Mouse (Mus musculus): ENCODE measurements around the gene Zfp644. TPM values are rescaled to one million over a fixed set of nuclear protein-coding genes. Genes with fewer than 3 reads are reported as not detected.
"Not testable (repeated sequence)": the region's sequence is repeated elsewhere in the genome, so short reads cannot be mapped to it uniquely, and the experiment has no call there.

Gene Zfp644
- polyA plus RNA-seq, 1 experiment from 2014 or later = 57.1 TPM

DNA sequence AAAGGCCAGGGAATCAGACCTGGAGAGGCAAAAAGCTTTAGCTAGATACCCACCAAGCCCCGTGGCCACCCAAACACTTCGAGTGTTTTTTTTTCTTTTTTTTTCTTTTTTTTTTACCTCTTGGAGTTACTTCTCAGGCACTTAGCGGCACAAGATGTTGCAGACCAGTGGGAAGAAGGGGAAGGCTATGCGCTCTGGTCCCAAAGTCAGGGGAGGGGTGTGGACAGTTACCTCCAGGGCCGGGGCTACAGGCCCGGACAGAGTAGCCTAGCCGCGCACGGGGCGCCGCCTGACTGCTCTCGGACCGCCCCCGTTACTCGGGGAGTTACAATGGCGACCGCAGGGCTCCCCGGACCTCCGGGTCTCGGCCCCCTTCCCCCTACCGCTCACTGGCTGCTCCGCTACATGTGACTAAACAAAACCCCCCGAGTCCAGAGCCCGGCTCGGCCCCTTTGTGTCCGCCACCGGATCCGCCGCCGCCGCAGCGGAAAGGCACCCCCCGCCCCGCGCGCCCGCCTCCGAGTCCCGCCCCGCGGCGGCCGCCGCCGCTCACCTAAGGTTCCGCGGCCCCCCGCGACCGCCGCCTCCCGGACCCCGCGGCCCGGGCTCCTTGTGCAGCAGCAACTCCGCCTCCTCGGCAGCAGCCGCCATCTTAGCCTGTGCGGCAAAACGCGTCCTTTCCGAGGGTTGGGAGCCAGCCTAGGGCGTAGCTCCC is 1.2 kb downstream of the Zfp644 start:
- peak; percentile 88 for ATAC-seq (ENCODE audit: insufficient number of reproducible peaks, low FRiP score, low TSS enrichment, low read depth)

DNA sequence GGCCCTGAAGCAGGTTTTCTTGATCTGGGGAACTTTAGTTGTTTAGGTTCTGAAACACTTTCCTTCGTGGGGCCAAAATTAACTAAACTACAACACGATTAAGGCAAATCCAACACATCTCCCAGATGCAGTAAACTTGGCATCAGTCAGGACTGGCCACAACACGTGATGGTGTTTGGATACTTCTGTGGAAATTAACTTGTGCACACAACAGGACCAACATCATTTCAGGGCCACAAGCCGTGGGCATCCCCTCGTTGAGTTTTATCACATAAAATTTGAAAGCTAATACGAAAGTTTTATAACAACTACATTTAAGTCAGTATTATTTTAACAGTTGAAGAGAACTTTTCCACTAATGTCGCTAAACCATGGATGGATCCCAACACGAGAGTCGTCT is 1.9 kb downstream of the Zfp644 start:
- no peak for ATAC-seq (ENCODE audit: insufficient number of reproducible peaks, low FRiP score, low TSS enrichment, low read depth)
- peaks cover 9% of the 10 kb centered on the region for H3K4me1 ChIP-seq
- peak overlapping the region; percentile 99 for H3K27ac ChIP-seq (replicated peaks)

More for the DNA sequence above, 1.2 kb downstream of the Zfp644 start:
- H3K9me3 ChIP-seq (replicated peaks) = no peaks in the 10 kb centered on the region
- WGBS = 1% methylated on average over 57 of the region's 63 CpGs
- H3K4me1 ChIP-seq = peaks cover 9% of the 10 kb centered on the region
- H3K9ac ChIP-seq = peak overlapping the region; percentile 89
- peak overlapping the region; percentile 58 for H3K4me2 ChIP-seq (replicated peaks)
- no peaks in the 10 kb centered on the region for H3K36me3 ChIP-seq
- H3K4me3 ChIP-seq (replicated peaks) = peak overlapping the region; percentile 86
- no peaks in the 10 kb centered on the region for H3K27me3 ChIP-seq
- H3K27ac ChIP-seq (replicated peaks) = peak overlapping the region; percentile 99

GRCm38 (mm10) chr5:106694683-106695082 is 2.4 kb downstream of the Zfp644 start:
- no peak overlapping the region for H3K27ac ChIP-seq (replicated peaks)
- no peak for ATAC-seq (ENCODE audit: insufficient number of reproducible peaks, low FRiP score, low TSS enrichment, low read depth)
- H3K4me1 ChIP-seq = peaks cover 9% of the 10 kb centered on the region
- H3K9me3 ChIP-seq (replicated peaks) = no peaks in the 10 kb centered on the region
- H3K4me3 ChIP-seq (replicated peaks) = peak overlapping the region; percentile 86
- H3K4me2 ChIP-seq (replicated peaks) = peak overlapping the region; percentile 58
- no peaks in the 10 kb centered on the region for H3K27me3 ChIP-seq
- 93% methylated on average over 1 of the region's 1 CpGs for WGBS
- H3K36me3 ChIP-seq = 0 out of 2 replicates have a peak, but pooled peaks cover 4% of the 10 kb centered on the region
- peak overlapping the region; percentile 89; the same call in 1 of the 2 replicates for H3K9ac ChIP-seq

More for the DNA sequence above, 1.9 kb downstream of the Zfp644 start:
- 0 out of 2 replicates have a peak, but pooled peaks cover 4% of the 10 kb centered on the region for H3K36me3 ChIP-seq
- WGBS = 31% methylated on average over 9 of the region's 9 CpGs
- H3K9me3 ChIP-seq (replicated peaks) = no peaks in the 10 kb centered on the region
- H3K4me3 ChIP-seq (replicated peaks) = peak overlapping the region; percentile 86
- no peaks in the 10 kb centered on the region for H3K27me3 ChIP-seq
- peak overlapping the region; percentile 58 for H3K4me2 ChIP-seq (replicated peaks)
- peak overlapping the region; percentile 89 for H3K9ac ChIP-seq

DNA sequence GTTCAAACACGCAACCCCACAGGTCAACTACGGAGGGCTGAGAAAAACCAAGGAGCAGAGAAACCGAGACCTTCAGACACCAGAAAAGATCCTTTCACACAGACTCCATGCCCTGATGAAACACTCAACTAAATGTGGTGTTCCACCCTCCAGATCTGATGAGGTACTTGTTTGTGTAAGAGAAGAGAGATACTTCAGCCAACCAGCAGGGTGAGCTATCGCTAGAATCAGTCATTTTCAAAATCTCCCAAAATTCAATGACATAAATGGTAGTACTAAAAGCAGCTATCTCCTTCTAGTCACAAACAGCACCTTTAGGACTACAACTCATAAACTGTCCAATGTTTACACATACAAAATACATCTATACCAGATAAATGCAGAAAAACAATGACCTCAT is 4.1 kb downstream of the Zfp644 start:
- Histone ChIP-seq H3K4me3 (replicated peaks) (no peak overlapping the region), H3K4me1 (peaks cover 9% of the 10 kb centered on the region), H3K9ac (no peak overlapping the region), H3K27ac (replicated peaks) (no peak overlapping the region), H3K9me3 (replicated peaks) (no peaks in the 10 kb centered on the region), H3K4me2 (replicated peaks) (no peak overlapping the region), H3K27me3 (no peaks in the 10 kb centered on the region), H3K36me3 (0 out of 2 replicates have a peak, but pooled peaks cover 4% of the 10 kb centered on the region)
- ATAC-seq (ENCODE audit: insufficient number of reproducible peaks, low FRiP score, low TSS enrichment, low read depth) = no peak
- WGBS = 84% methylated on average over 4 of the region's 4 CpGs

- no peaks in the 10 kb centered on the region for H3K27me3 ChIP-seq
- no peak overlapping the region for H3K9ac ChIP-seq
- H3K27ac ChIP-seq (replicated peaks) = no peak overlapping the region
- no peak overlapping the region for H3K4me3 ChIP-seq (replicated peaks)
- no peak for ATAC-seq (ENCODE audit: insufficient number of reproducible peaks, low FRiP score, low TSS enrichment, low read depth)
- H3K36me3 ChIP-seq = peaks cover 7% of the 10 kb centered on the region; the same call in 1 of the 2 replicates
- H3K4me2 ChIP-seq (replicated peaks) = no peak overlapping the region
- no peaks in the 10 kb centered on the region for H3K9me3 ChIP-seq (replicated peaks)
- 87% methylated on average over 6 of the region's 6 CpGs for WGBS
- no peaks in the 10 kb centered on the region for H3K4me1 ChIP-seq
Observed at GRCm38 (mm10) chr5:106680636-106681458, 16.2 kb downstream of the Zfp644 start.

- 95% methylated on average over 1 of the region's 1 CpGs for WGBS
- H3K9ac ChIP-seq = no peak overlapping the region
- peaks cover 7% of the 10 kb centered on the region; the same call in 1 of the 2 replicates for H3K36me3 ChIP-seq
- H3K4me1 ChIP-seq = no peaks in the 10 kb centered on the region
- H3K9me3 ChIP-seq (replicated peaks) = no peaks in the 10 kb centered on the region
- H3K4me2 ChIP-seq (replicated peaks) = no peak overlapping the region
- no peak overlapping the region for H3K27ac ChIP-seq (replicated peaks)
- ATAC-seq (ENCODE audit: insufficient number of reproducible peaks, low FRiP score, low TSS enrichment, low read depth) = no peak
- no peak overlapping the region for H3K4me3 ChIP-seq (replicated peaks)
- H3K27me3 ChIP-seq = no peaks in the 10 kb centered on the region
Observed at GRCm38 (mm10) chr5:106679659-106680058, 17.4 kb downstream of the Zfp644 start.

DNA sequence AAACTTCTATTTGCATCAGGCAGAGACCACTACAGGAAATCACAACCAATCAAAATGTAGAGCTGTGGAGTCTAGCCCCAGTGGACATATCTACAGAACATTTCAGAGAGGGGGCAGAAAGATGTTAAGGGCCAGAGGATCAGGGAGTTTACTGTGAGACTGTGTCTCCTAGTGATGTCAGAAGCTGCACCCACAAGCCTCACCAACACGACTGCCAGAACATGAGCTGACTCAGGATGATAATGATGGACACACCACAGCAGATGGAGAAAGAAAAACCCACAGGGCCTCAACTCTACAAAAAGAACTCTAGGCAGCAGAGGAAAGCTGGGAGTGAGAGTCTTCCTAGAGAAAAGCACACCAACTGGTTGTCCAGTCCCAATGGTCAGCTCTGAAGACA is 18.3 kb downstream of the Zfp644 start:
- not testable (repeated sequence) for H3K4me3 ChIP-seq (replicated peaks); ATAC-seq (ENCODE audit: insufficient number of reproducible peaks, low FRiP score, low TSS enrichment, low read depth)

GRCm38 (mm10) chr5:106676784-106677183 is 20.3 kb downstream of the Zfp644 start:
- peaks cover 2% of the 10 kb centered on the region; the same call in 1 of the 2 replicates for H3K36me3 ChIP-seq

More for the DNA sequence above, 18.3 kb downstream of the Zfp644 start:
- H3K27me3 ChIP-seq; H3K4me1 ChIP-seq; H3K9ac ChIP-seq; H3K27ac ChIP-seq (replicated peaks); H3K4me2 ChIP-seq (replicated peaks); H3K9me3 ChIP-seq (replicated peaks); H3K36me3 ChIP-seq: not testable (repeated sequence)
- WGBS = 80% methylated on average over 1 of the region's 1 CpGs

DNA sequence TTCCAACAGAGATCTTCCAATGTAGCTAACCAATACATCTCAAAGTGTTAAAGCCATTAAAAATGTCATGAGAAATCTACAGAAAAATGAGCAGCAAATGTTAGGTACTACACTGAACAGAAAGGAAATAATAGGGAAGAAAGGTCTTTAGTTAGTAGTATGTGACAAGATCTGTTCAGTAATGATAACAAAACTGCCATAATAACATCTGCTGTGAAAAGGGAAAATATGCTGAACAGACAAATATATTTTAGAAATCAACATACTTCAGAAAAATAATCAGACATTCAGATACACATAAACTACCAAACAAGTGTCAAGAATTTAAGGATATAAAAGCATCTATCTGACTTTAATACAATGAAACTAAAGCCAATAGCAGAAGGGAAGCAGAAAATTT is 24.5 kb downstream of the Zfp644 start:
- no peak overlapping the region for H3K9ac ChIP-seq
- H3K4me1 ChIP-seq = no peaks in the 10 kb centered on the region
- no peak overlapping the region for H3K4me2 ChIP-seq (replicated peaks)
- no peak overlapping the region for H3K4me3 ChIP-seq (replicated peaks)
- no peaks in the 10 kb centered on the region for H3K36me3 ChIP-seq
- no peak overlapping the region for H3K27ac ChIP-seq (replicated peaks)
- no peak for ATAC-seq (ENCODE audit: insufficient number of reproducible peaks, low FRiP score, low TSS enrichment, low read depth)
- no peaks in the 10 kb centered on the region for H3K9me3 ChIP-seq (replicated peaks)
- no peaks in the 10 kb centered on the region for H3K27me3 ChIP-seq

More at GRCm38 (mm10) chr5:106676784-106677183, 20.3 kb downstream of the Zfp644 start:
- Histone ChIP-seq H3K4me1 (no peaks in the 10 kb centered on the region), H3K27me3 (no peaks in the 10 kb centered on the region), H3K9me3 (replicated peaks) (no peaks in the 10 kb centered on the region), H3K27ac (replicated peaks) (no peak overlapping the region), H3K4me3 (replicated peaks) (no peak overlapping the region), H3K4me2 (replicated peaks) (no peak overlapping the region), H3K9ac (no peak overlapping the region)
- 88% methylated on average over 9 of the region's 9 CpGs for WGBS
- no peak for ATAC-seq (ENCODE audit: insufficient number of reproducible peaks, low FRiP score, low TSS enrichment, low read depth)

GRCm38 (mm10) chr5:106671893-106672292 is 25.2 kb downstream of the Zfp644 start:
- 77% methylated on average over 3 of the region's 3 CpGs for WGBS
- no peak overlapping the region for H3K27ac ChIP-seq (replicated peaks)
- no peak for ATAC-seq (ENCODE audit: insufficient number of reproducible peaks, low FRiP score, low TSS enrichment, low read depth)

DNA sequence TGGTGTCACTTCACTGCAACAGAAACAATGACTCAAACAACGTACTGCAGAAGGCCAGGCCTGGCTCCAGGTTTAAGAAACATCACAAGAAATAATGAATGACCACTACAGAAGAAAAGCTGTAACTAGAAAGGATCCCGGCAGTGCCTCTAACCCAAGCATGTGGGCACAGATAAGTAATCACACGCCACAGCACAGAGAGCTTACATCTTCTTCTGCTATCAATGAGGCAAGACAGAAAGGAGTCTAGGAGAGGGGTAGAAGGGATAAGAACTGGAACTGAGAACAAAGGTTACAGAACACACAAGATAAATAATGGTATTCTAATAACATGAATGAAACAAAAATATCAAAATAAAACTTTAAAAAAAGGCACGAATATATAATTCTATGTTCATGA is 32.2 kb downstream of the Zfp644 start:
- Histone ChIP-seq H3K4me3 (replicated peaks) (no peak overlapping the region), H3K9ac (no peak overlapping the region), H3K27me3 (no peaks in the 10 kb centered on the region), H3K27ac (replicated peaks) (no peak overlapping the region), H3K9me3 (replicated peaks) (no peaks in the 10 kb centered on the region; the same call in 1 of the 2 replicates), H3K4me1 (no peaks in the 10 kb centered on the region), H3K4me2 (replicated peaks) (no peak overlapping the region), H3K36me3 (peaks cover 16% of the 10 kb centered on the region)
- WGBS = 95% methylated on average over 4 of the region's 4 CpGs
- ATAC-seq (ENCODE audit: insufficient number of reproducible peaks, low FRiP score, low TSS enrichment, low read depth) = no peak

More at GRCm38 (mm10) chr5:106671893-106672292, 25.2 kb downstream of the Zfp644 start:
- no peaks in the 10 kb centered on the region for H3K36me3 ChIP-seq
- no peaks in the 10 kb centered on the region for H3K4me1 ChIP-seq
- no peak overlapping the region for H3K9ac ChIP-seq
- no peak overlapping the region for H3K4me3 ChIP-seq (replicated peaks)
- H3K27me3 ChIP-seq = no peaks in the 10 kb centered on the region
- no peaks in the 10 kb centered on the region for H3K9me3 ChIP-seq (replicated peaks)
- H3K4me2 ChIP-seq (replicated peaks) = no peak overlapping the region
